30 mouse cellular contexts compared by ENCODE assay signal in genomic region chr14:98077996-98078395, GRCm38 (mm10).
"Had no signal": no experiment of that assay in that cellular context is flagged by ENCODE, and none has a peak within 500 bp of the region (broad histone marks: within the 10 kb centered on the region; RNA-seq: fewer than 3 reads in every experiment).

No protein-coding gene starts in this region.

- H3K4me3 ChIP-seq: left cerebral cortex, adult 2 months; limb, embryonic 10.5 days; limb, embryonic 12.5 days; limb, embryonic 13.5 days; limb, embryonic 15.5 days; liver, embryonic 12.5 days; liver, embryonic 13.5 days; liver, embryonic 15.5 days; lung, embryonic 15.5 days; megakaryocyte, embryonic 14.5 days; midbrain, embryonic 10.5 days; midbrain, embryonic 12.5 days; midbrain, embryonic 13.5 days; midbrain, embryonic 15.5 days; myocyte; neural tube, embryonic 12.5 days had no signal

- H3K27ac ChIP-seq: left cerebral cortex, adult 2 months; limb, embryonic 10.5 days; limb, embryonic 12.5 days; limb, embryonic 13.5 days; limb, embryonic 15.5 days; liver, embryonic 12.5 days; liver, embryonic 13.5 days; liver, embryonic 14.5 days; liver, embryonic 15.5 days; lung, embryonic 15.5 days; macrophage; midbrain, embryonic 10.5 days; midbrain, embryonic 12.5 days; midbrain, embryonic 13.5 days; midbrain, embryonic 15.5 days; neural tube, embryonic 12.5 days had no signal

- H3K9me3 ChIP-seq: limb, embryonic 10.5 days; limb, embryonic 12.5 days; limb, embryonic 13.5 days; limb, embryonic 15.5 days; liver, embryonic 12.5 days; liver, embryonic 13.5 days; liver, embryonic 15.5 days; lung, embryonic 15.5 days; megakaryocyte, embryonic 14.5 days; midbrain, embryonic 10.5 days; midbrain, embryonic 12.5 days; midbrain, embryonic 13.5 days; midbrain, embryonic 15.5 days; neural tube, embryonic 12.5 days had no signal

- H3K4me1 ChIP-seq: limb, embryonic 15.5 days; liver, embryonic 12.5 days; liver, embryonic 13.5 days; liver, embryonic 15.5 days; megakaryocyte, embryonic 14.5 days had no signal

- H3K36me3 ChIP-seq: limb, embryonic 10.5 days; limb, embryonic 12.5 days; limb, embryonic 13.5 days; limb, embryonic 15.5 days; liver, embryonic 12.5 days; liver, embryonic 13.5 days; liver, embryonic 15.5 days; lung, embryonic 15.5 days; midbrain, embryonic 10.5 days; midbrain, embryonic 12.5 days; midbrain, embryonic 13.5 days; midbrain, embryonic 15.5 days; neural tube, embryonic 12.5 days had no signal

- ATAC-seq: liver, embryonic 12.5 days; liver, postnatal 0 days; lung, postnatal 0 days; midbrain, embryonic 13.5 days; midbrain, embryonic 15.5 days; midbrain, embryonic 16.5 days had no signal

- DNase-seq: left cerebral cortex, postnatal 4 days; liver; liver, embryonic 13.5 days; liver, postnatal 0 days; lung, adult 18-20 months; lung, adult 2 months; lung, embryonic 14.5 days; lung, postnatal 10 days; lung, postnatal 14 days; lung, postnatal 36 days; midbrain, embryonic 14.5 days had no signal

- H3K9ac ChIP-seq: limb, embryonic 12.5 days; limb, embryonic 13.5 days; limb, embryonic 15.5 days; liver, embryonic 12.5 days; liver, embryonic 13.5 days; liver, embryonic 14.5 days; liver, embryonic 15.5 days; liver, postnatal 0 days; lung, embryonic 14.5 days; lung, embryonic 15.5 days; midbrain, embryonic 12.5 days; midbrain, embryonic 13.5 days; midbrain, embryonic 15.5 days; neural tube, embryonic 12.5 days had no signal

- H3K27me3 ChIP-seq: limb, embryonic 12.5 days; limb, embryonic 13.5 days; limb, embryonic 15.5 days; liver, embryonic 12.5 days; liver, embryonic 13.5 days; liver, embryonic 15.5 days; lung, embryonic 15.5 days; megakaryocyte, embryonic 14.5 days; midbrain, embryonic 12.5 days; midbrain, embryonic 13.5 days; midbrain, embryonic 15.5 days; neural tube, embryonic 12.5 days had no signal
